Mouse (Mus musculus) MEL (cell line): Measurements from ENCODE around the gene Naif1. TPM values are rescaled to one million over a fixed set of nuclear protein-coding genes. Genes with fewer than 3 reads are reported as not detected.

Experiments used
- DNase-seq: peaks from one replicate; pipeline ENCODE4 v3.0.0; 2011; ENCODE audit warnings: low read depth, low spot score
- H3K27ac ChIP-seq: 2 replicates; pipeline ENCODE4 v1.5.1; 2012; ENCODE audit warnings: low read depth, mild to moderate bottlenecking, control low read depth, low read length, moderate library complexity; ENCODE audit not compliant: control insufficient read depth
- H3K27me3 ChIP-seq, 2 experiments: fragments of 150-350 bp in 1 of 2; sonication (generic) in 1 of 2; 2 replicates each; pipeline ENCODE4 v1.6.1; 2012; ENCODE audit warnings: low read length in 2 of 2, mild to moderate bottlenecking in 2 of 2, improper control_type of control experiment in 1 of 2, moderate library complexity in 1 of 2; ENCODE audit not compliant: insufficient read depth in 2 of 2, control insufficient read depth in 1 of 2
- H3K36me3 ChIP-seq, 2 experiments: 2 replicates each; pipeline ENCODE4 v1.6.1; 2012 to 2014; ENCODE audit warnings: low read length in 2 of 2, improper control_type of control experiment in 1 of 2, inconsistent platforms in 1 of 2, mild to moderate bottlenecking in 1 of 2; ENCODE audit not compliant: insufficient read depth in 2 of 2, control insufficient read depth in 1 of 2
- H3K4me1 ChIP-seq, 2 experiments: fragments of 150-350 bp in 1 of 2; sonication (generic) in 1 of 2; 2 replicates each; pipeline ENCODE4 v1.6.1; 2012; ENCODE audit warnings: low read length in 2 of 2, improper control_type of control experiment in 1 of 2, mild to moderate bottlenecking in 1 of 2; ENCODE audit not compliant: insufficient read depth in 2 of 2, control insufficient read depth in 1 of 2
- H3K4me3 ChIP-seq, 2 experiments: fragments of 150-350 bp in 1 of 2; sonication (generic) in 1 of 2; 2 replicates each; pipeline ENCODE4 v1.5.1; 2012; ENCODE audit warnings: low read depth in 2 of 2, low read length in 2 of 2, mild to moderate bottlenecking in 2 of 2, moderate library complexity in 2 of 2, control low read depth in 1 of 2, improper control_type of control experiment in 1 of 2; ENCODE audit not compliant: control insufficient read depth in 1 of 2, insufficient read depth in 1 of 2
- H3K79me2 ChIP-seq: 2 replicates; pipeline ENCODE4 v1.6.1; 2012; ENCODE audit warnings: mild to moderate bottlenecking, low read length, moderate library complexity; ENCODE audit not compliant: control insufficient read depth, poor library complexity, insufficient read depth
- H3K9ac ChIP-seq: 2 replicates; pipeline ENCODE4 v1.6.1; 2012; ENCODE audit warnings: low read depth, mild to moderate bottlenecking, control low read depth, low read length, moderate library complexity; ENCODE audit not compliant: control insufficient read depth, poor library complexity, severe bottlenecking
- H3K9me3 ChIP-seq: fragments of 150-350 bp; sonication (generic); replicated peaks from 2 replicates; pipeline ENCODE4 v1.6.1; 2012; ENCODE audit warnings: mild to moderate bottlenecking, low read length, improper control_type of control experiment, moderate library complexity; ENCODE audit not compliant: insufficient read depth
- CHD1 ChIP-seq: IDR thresholded peaks from 2 replicates; pipeline ENCODE4 v1.6.1; 2012; ENCODE audit warnings: low read depth, mild to moderate bottlenecking, inconsistent platforms, low read length, improper control_type of control experiment
- CTCF ChIP-seq, 3 experiments: IDR thresholded peaks in 2 of 3; conservative IDR thresholded peaks in 1 of 3; 2 replicates each; pipeline ENCODE4 v1.5.1; 2011 to 2012; ENCODE audit warnings: low read length in 3 of 3, low read depth in 2 of 3, mild to moderate bottlenecking in 2 of 3, improper control_type of control experiment in 1 of 3, inconsistent platforms in 1 of 3, mixed read lengths in 1 of 3, moderate library complexity in 1 of 3; ENCODE audit not compliant: control insufficient read depth in 1 of 3, insufficient read depth in 1 of 3, poor library complexity in 1 of 3, severe bottlenecking in 1 of 3
- E2F4 ChIP-seq: IDR thresholded peaks from 2 replicates; pipeline ENCODE4 v1.6.1; 2011; ENCODE audit warnings: low read depth, low read length, improper control_type of control experiment, borderline replicate concordance
- ELF1 ChIP-seq: IDR thresholded peaks from 2 replicates; pipeline ENCODE4 v1.6.1; 2014; ENCODE audit warnings: low read depth, mild to moderate bottlenecking, inconsistent platforms, low read length, improper control_type of control experiment, moderate library complexity
- EP300 ChIP-seq, 2 experiments: IDR thresholded peaks; 2 replicates each; pipeline ENCODE4 v1.6.1; 2011; ENCODE audit warnings: improper control_type of control experiment in 2 of 2, low read length in 2 of 2, low read depth in 1 of 2, mild to moderate bottlenecking in 1 of 2
- MAFK ChIP-seq: IDR thresholded peaks from 2 replicates; pipeline ENCODE4 v1.6.1; 2011; ENCODE audit warnings: low read depth, mild to moderate bottlenecking, low read length, improper control_type of control experiment, borderline replicate concordance
- MAX ChIP-seq: IDR thresholded peaks from 2 replicates; pipeline ENCODE4 v1.6.1; 2011; ENCODE audit warnings: low read length, improper control_type of control experiment
- POLR2A ChIP-seq, 2 experiments: IDR thresholded peaks; 2 replicates each; pipeline ENCODE4 v1.6.1; 2011 to 2012; ENCODE audit warnings: low read length in 2 of 2, mild to moderate bottlenecking in 2 of 2, control low read depth in 1 of 2, improper control_type of control experiment in 1 of 2, low read depth in 1 of 2, moderate library complexity in 1 of 2; ENCODE audit not compliant: control insufficient read depth in 1 of 2, insufficient read depth in 1 of 2, poor library complexity in 1 of 2
- POLR2AphosphoS2 ChIP-seq: IDR thresholded peaks from 2 replicates; pipeline ENCODE4 v1.6.1; 2011; ENCODE audit warnings: low read length, improper control_type of control experiment
- POLR2AphosphoS5 ChIP-seq: IDR thresholded peaks from 2 replicates; pipeline ENCODE4 v1.6.1; 2012; ENCODE audit warnings: low read depth, borderline replicate concordance, mild to moderate bottlenecking, inconsistent platforms, low read length, moderate library complexity, mixed read lengths
- RAD21 ChIP-seq: IDR thresholded peaks from 2 replicates; pipeline ENCODE4 v1.6.1; 2011; ENCODE audit warnings: mild to moderate bottlenecking, low read depth, low read length, improper control_type of control experiment
- RCOR1 ChIP-seq: IDR thresholded peaks from 2 replicates; pipeline ENCODE4 v1.6.1; 2012; ENCODE audit warnings: low read depth, mild to moderate bottlenecking, inconsistent platforms, low read length, improper control_type of control experiment
- SIN3A ChIP-seq: IDR thresholded peaks from 2 replicates; pipeline ENCODE4 v1.6.1; 2012; ENCODE audit warnings: low read length, improper control_type of control experiment, inconsistent platforms
- SMC3 ChIP-seq: IDR thresholded peaks from 2 replicates; pipeline ENCODE4 v1.6.1; 2011; ENCODE audit warnings: low read depth, low read length, improper control_type of control experiment
- ZKSCAN1 ChIP-seq: IDR thresholded peaks from 2 replicates; pipeline ENCODE4 v1.6.1; 2012; ENCODE audit warnings: low read depth, mild to moderate bottlenecking, inconsistent platforms, low read length, improper control_type of control experiment, moderate library complexity
- ZMIZ1 ChIP-seq: IDR thresholded peaks from 2 replicates; pipeline ENCODE4 v1.6.1; 2012; ENCODE audit warnings: low read depth, mild to moderate bottlenecking, inconsistent platforms, low read length, improper control_type of control experiment, moderate library complexity
- polyA plus RNA-seq, 2 experiments: library from polyadenylated mRNA; stranded (reverse) in 1 of 2; unstranded in 1 of 2; fragments of >175 nt in 1 of 2; fragments of >200 nt in 1 of 2; gene quantifications; 2 replicates each; pipeline versions ENCODE4 v1.2.1 to v1.2.4; 2012; ENCODE audit warnings: low replicate concordance in 2 of 2, low read depth in 1 of 2; ENCODE audit not compliant: insufficient read length in 2 of 2, insufficient read depth in 1 of 2, missing spikeins in 1 of 2
- total RNA-seq: library from RNA; depleted of rRNA; stranded (reverse); fragments of 300-350 nt; gene quantifications from 2 replicates; pipeline ENCODE4 v1.2.3, GENCODE M21; 2012

The Naif1 gene
- total and polyA plus RNA-seq, 3 experiments: 4.9 to 8.5 TPM; not detected in 1

GRCm38 (mm10) chr2:32436686-32437372, 13.4 kb upstream of the Naif1 start:
- H3K36me3 ChIP-seq: peaks cover 0 to 2% of the 10 kb centered on the region in 2 experiments; a peak in 1 of 4 replicates
- DNase-seq: no peak
- H3K4me3 ChIP-seq: no peak overlapping the region
- H3K27ac ChIP-seq: no peak overlapping the region
- no peak overlapping the region for H3K9ac ChIP-seq
- H3K79me2 ChIP-seq: peaks cover 45% of the 10 kb centered on the region
- H3K9me3 ChIP-seq: no peaks in the 10 kb centered on the region
- H3K4me1 ChIP-seq: no peaks in the 10 kb centered on the region
- TF ChIP-seq MAX (no peak), ELF1 (no peak), MAFK (no peak), E2F4 (no peak)
- TF ChIP-seq, all 39 proteins: peak for 0
- no peaks in the 10 kb centered on the region for H3K27me3 ChIP-seq

GRCm38 (mm10) chr2:32437612-32438166, 12.6 kb upstream of the Naif1 start:
- Histone ChIP-seq H3K27ac (no peak overlapping the region), H3K79me2 (peaks cover 51% of the 10 kb centered on the region), H3K27me3 (no peaks in the 10 kb centered on the region), H3K4me3 (no peak overlapping the region), H3K36me3 (peaks cover 0 to 2% of the 10 kb centered on the region in 2 experiments; a peak in 1 of 4 replicates), H3K9me3 (no peaks in the 10 kb centered on the region), H3K4me1 (no peaks in the 10 kb centered on the region), H3K9ac (no peak overlapping the region)
- TF ChIP-seq SIN3A: no peak
- no peak for TF ChIP-seq ZKSCAN1
- peak; percentile 52; the same call in 1 of the 2 replicates for TF ChIP-seq RCOR1
- no peak for TF ChIP-seq POLR2A (IDR thresholded peaks at IDR 0.05; ENCODE audit: control insufficient read depth in 1 of 2, insufficient read depth in 1 of 2, low read depth in 1 of 2, low read length in 2 of 2, poor library complexity in 1 of 2)
- no peak for TF ChIP-seq MAFK
- no peak for DNase-seq

GRCm38 (mm10) chr2:32438733-32439132, 11.5 kb upstream of the Naif1 start:
- H3K9me3 ChIP-seq: no peaks in the 10 kb centered on the region
- DNase-seq: no peak
- TF ChIP-seq ZMIZ1 (no peak), CTCF (IDR thresholded peaks at IDR 0.05 in 2 of 3, conservative IDR thresholded peaks at IDR 0.05 in 1 of 3; ENCODE audit: control insufficient read depth in 1 of 3, insufficient read depth in 1 of 3, low read depth in 2 of 3, low read length in 3 of 3, poor library complexity in 1 of 3, severe bottlenecking in 1 of 3) (no peak), POLR2AphosphoS2 (no peak), POLR2AphosphoS5 (no peak), RAD21 (no peak), EP300 (IDR thresholded peaks at IDR 0.05; ENCODE audit: low read depth in 1 of 2, low read length in 2 of 2) (no peak), SMC3 (no peak), CHD1 (no peak), ZKSCAN1 (no peak)
- H3K27me3 ChIP-seq: no peaks in the 10 kb centered on the region
- H3K27ac ChIP-seq: no peak overlapping the region
- H3K9ac ChIP-seq: no peak overlapping the region
- no peak overlapping the region for H3K4me3 ChIP-seq
- no peaks in the 10 kb centered on the region for H3K4me1 ChIP-seq
- peaks cover 48% of the 10 kb centered on the region for H3K79me2 ChIP-seq
- H3K36me3 ChIP-seq: no peaks in the 10 kb centered on the region; a peak in 1 of 4 replicates
